Comparison of ENCODE assay signal across 11 mouse cellular contexts in genomic region chr2:36023291-36023690, GRCm38 (mm10). TPM values are rescaled to one million over a fixed set of nuclear protein-coding genes. Genes with fewer than 3 reads are reported as not detected.
DNase-seq lines count a peak whose midpoint lies in the region; ATAC-seq lines count a peak whose summit lies in the region.
"Had no signal": no experiment of that assay in that cellular context is flagged by ENCODE, and none has a peak within 500 bp of the region (broad histone marks: within the 10 kb centered on the region; RNA-seq: fewer than 3 reads in every experiment).

No protein-coding gene starts in this region.

- H3K9me3 ChIP-seq in heart, embryonic 10.5 days: no peaks in the 10 kb centered on the region
- no peaks in the 10 kb centered on the region for H3K9me3 ChIP-seq in kidney, embryonic 16.5 days (ENCODE audit: low read length)
- H3K9me3 ChIP-seq: stomach, embryonic 15.5 days had no signal

- ATAC-seq in kidney, embryonic 16.5 days (ENCODE audit: low FRiP score, low TSS enrichment): peak; percentile 53

- H3K9ac ChIP-seq in kidney, embryonic 16.5 days (replicated peaks; ENCODE audit: low read length): no peak overlapping the region
- H3K9ac ChIP-seq: liver, embryonic 14.5 days; stomach, embryonic 15.5 days had no signal

- H3K36me3 ChIP-seq in heart, embryonic 10.5 days: no peaks in the 10 kb centered on the region
- H3K36me3 ChIP-seq in kidney, embryonic 16.5 days (ENCODE audit: insufficient read depth, low read length): no peaks in the 10 kb centered on the region
- H3K36me3 ChIP-seq: stomach, embryonic 15.5 days had no signal

- peaks cover 19% of the 10 kb centered on the region for H3K27me3 ChIP-seq in heart, embryonic 10.5 days (ENCODE audit: insufficient read depth, poor library complexity, severe bottlenecking)
- H3K27me3 ChIP-seq in kidney, embryonic 16.5 days (ENCODE audit: insufficient read depth, low read length): no peaks in the 10 kb centered on the region; the same call in 1 of the 2 replicates

- no peak overlapping the region for H3K4me2 ChIP-seq in kidney, embryonic 16.5 days (replicated peaks; ENCODE audit: low read depth, low read length)
- H3K4me2 ChIP-seq: stomach, embryonic 15.5 days had no signal

- no peak overlapping the region for H3K4me3 ChIP-seq in heart, embryonic 10.5 days
- no peak overlapping the region for H3K4me3 ChIP-seq in kidney, embryonic 16.5 days (ENCODE audit: low read length)
- H3K4me3 ChIP-seq: stomach, embryonic 15.5 days had no signal

- DNase-seq in heart, adult 11 months: peak; percentile 99
- no peak for DNase-seq in heart, embryonic 10.5 days (ENCODE audit: low spot score)
- peak; percentile 65 to 85 for DNase-seq in heart, adult 9 months (ENCODE audit: low spot score in 2 of 2)
- DNase-seq in lung, postnatal 36 days: peak; percentile 89
- DNase-seq in right cerebral cortex, adult 18-20 months: no peak
- no peak for DNase-seq in cerebellum, adult 18-20 months
- DNase-seq in urinary bladder, adult 18-20 months (ENCODE audit: low spot score in 2 of 2): no peak
- DNase-seq: cerebellum, adult 2 months had no signal

- H3K4me1 ChIP-seq in heart, embryonic 10.5 days: peaks cover 11% of the 10 kb centered on the region; the same call in 1 of the 2 replicates
- H3K4me1 ChIP-seq in kidney, embryonic 16.5 days (ENCODE audit: insufficient read depth, low read length): peaks cover 7% of the 10 kb centered on the region
- H3K4me1 ChIP-seq: stomach, embryonic 15.5 days had no signal

- H3K27ac ChIP-seq in heart, embryonic 10.5 days: no peak overlapping the region
- no peak overlapping the region for H3K27ac ChIP-seq in kidney, embryonic 16.5 days (ENCODE audit: low read length)
- H3K27ac ChIP-seq: liver, embryonic 14.5 days; stomach, embryonic 15.5 days had no signal

- 39% methylated on average over 3 of the region's 3 CpGs for WGBS in heart, embryonic 10.5 days
- 44% methylated on average over 3 of the region's 3 CpGs for WGBS in kidney, embryonic 16.5 days

RNA-seq across cellular contexts. Expression of gene Ndufa8, which starts 25.9 kb away (rescaled TPM):
- polyA plus RNA-seq in heart, embryonic 10.5 days (2016; fragmentation: Nextera tagmentation; extraction: Ambion mirVana): 329 and 373 TPM in 2 replicates
- 282 and 308 TPM in 2 replicates for polyA plus RNA-seq in kidney, embryonic 16.5 days (2015; fragmentation: Nextera tagmentation; extraction: Ambion mirVana)

RNA-seq across cellular contexts. Expression of gene Morn5, which starts 26.0 kb away (rescaled TPM):
- not detected in 2 replicates for polyA plus RNA-seq in heart, embryonic 10.5 days (2016; fragmentation: Nextera tagmentation; extraction: Ambion mirVana)
- 0.69 and 0.70 TPM in 2 replicates for polyA plus RNA-seq in kidney, embryonic 16.5 days (2015; fragmentation: Nextera tagmentation; extraction: Ambion mirVana)
- polyA plus RNA-seq: liver, embryonic 14.5 days had no signal

RNA-seq across cellular contexts. Expression of gene Ttll11, which starts 43.6 kb away (rescaled TPM):
- 0.42 and 0.85 TPM in 2 replicates for polyA plus RNA-seq in heart, embryonic 10.5 days (2016; fragmentation: Nextera tagmentation; extraction: Ambion mirVana)
- polyA plus RNA-seq in kidney, embryonic 16.5 days (2015; fragmentation: Nextera tagmentation; extraction: Ambion mirVana): 0.28 and 0.75 TPM in 2 replicates

Comparison
In these comparisons a context has a peak if more than half of its experiments do, and no peak if none do; other contexts are left out.
1. DNase-seq: peak in heart, adult 11 months (single experiment), heart, adult 9 months (2 of 2) and lung, postnatal 36 days (single experiment); none in heart, embryonic 10.5 days (single experiment), right cerebral cortex, adult 18-20 months (single experiment), cerebellum, adult 18-20 months (0 of 2) and urinary bladder, adult 18-20 months (0 of 2).